Mouse (Mus musculus) erythroid progenitor cell, adult 5-6 weeks (primary cell): ENCODE measurements around the gene Atxn7l1. TPM values are rescaled to one million over a fixed set of nuclear protein-coding genes. Genes with fewer than 3 reads are reported as not detected.
A peak's percentile ranks its signal among the peaks of the same experiment; 100 is the strongest.

ENCODE experiments used
- ATAC-seq: replicated peaks from 2 replicates; pipeline ENCODE4 v1.8.0; 2016; ENCODE audit warnings: moderate number of reproducible peaks, mild to moderate bottlenecking, moderate TSS enrichment, inconsistent platforms; ENCODE audit not compliant: poor library complexity, low FRiP score, severe bottlenecking
- total RNA-seq, 2 experiments: library from RNA; stranded (forward) in 1 of 2; stranded (reverse) in 1 of 2; fragments of 150-400 nt in 1 of 2; fragments of 186-747, 209-891 nt in 1 of 2; gene quantifications; 2 replicates each; pipeline versions ENCODE4 v1.2.3 to v1.2.4; 2015 to 2017; ENCODE audit warnings: low replicate concordance in 2 of 2

The Atxn7l1 gene
- total RNA-seq, 2 experiments from 2014 or later: 76.5 to 127 TPM

DNA sequence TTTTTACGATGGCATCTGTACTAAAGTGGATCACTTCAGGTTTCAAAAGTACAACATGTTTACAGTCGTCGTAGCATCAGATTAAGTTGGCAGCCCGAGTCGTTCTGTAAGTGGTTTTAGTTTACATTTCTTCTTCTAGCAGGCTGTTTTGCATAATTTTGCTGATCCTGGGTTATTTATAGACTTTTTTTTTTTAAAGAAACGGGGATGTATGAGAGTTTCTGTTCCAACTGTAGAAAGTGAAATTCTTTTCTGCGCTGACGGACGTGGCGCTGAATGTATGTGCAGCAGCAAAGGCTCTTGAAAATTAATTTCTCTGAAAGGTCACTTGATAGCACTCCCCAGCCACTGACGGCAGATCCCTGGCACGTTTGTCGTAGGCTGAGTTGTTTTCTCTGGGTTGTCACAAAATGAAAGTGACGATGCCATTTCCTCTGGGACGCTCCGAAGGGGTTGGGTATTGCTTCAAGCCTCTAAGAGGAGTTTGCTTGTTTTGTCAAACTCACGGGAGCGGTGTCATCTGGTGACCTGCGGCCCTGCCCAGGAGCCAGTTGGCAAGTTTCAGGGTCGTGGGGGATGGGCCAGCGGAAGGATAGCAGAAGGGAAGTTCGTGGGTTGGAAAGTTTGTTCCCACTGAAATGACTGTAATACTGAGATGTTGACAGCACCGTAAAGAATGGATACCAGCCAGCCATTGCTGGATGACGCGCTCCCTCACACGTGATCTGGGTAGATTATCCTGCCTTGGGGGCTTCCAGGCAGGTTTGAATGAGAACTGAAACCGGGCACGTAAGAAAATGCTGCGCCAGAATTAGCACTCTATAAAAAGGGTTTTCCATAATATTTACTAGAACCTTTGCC lies 155.3 kb downstream of the Atxn7l1 start:
- peak; percentile 75 for ATAC-seq

DNA sequence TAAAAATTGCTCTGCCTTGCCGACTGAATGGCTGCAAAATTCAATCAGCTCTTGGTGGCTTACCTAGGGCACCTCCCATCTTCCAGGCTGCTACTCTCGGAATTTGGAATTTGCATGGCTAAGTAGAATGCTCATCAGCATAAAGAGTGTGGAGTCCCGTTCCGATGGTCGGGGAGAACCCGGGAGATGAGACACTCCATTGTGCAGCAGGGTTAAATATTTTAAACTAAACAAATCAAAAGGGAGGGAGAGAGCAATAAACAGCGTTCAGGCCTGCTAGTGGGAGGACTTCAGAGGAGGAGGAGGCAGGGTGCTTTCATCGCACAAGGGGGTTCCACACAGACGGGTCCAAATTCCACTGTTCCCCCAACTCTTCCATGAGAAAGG lies 155.9 kb downstream of the Atxn7l1 start:
- ATAC-seq: 0 out of 2 replicates have a peak, but pooled peaks have one; percentile 21

DNA sequence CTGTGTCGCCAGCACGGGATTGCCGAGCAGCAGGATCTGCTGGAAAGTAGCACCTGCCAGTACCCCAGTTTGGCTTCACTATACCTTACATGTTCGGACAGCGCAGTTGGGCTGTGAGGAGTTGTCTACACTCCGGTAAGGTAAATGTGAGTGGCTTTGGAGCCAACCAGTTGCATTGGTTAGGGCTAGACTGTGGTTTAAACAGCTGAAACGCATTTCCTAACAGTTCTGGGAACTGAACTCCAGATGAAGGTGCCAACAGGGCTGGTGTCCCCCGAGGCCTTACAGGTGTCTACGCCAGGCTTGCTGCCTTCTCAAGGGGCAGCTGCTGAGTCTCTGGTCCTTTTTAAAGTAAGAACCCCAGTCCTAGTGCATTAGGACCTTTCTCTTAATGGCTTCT lies 157.6 kb downstream of the Atxn7l1 start:
- ATAC-seq: no peak

DNA sequence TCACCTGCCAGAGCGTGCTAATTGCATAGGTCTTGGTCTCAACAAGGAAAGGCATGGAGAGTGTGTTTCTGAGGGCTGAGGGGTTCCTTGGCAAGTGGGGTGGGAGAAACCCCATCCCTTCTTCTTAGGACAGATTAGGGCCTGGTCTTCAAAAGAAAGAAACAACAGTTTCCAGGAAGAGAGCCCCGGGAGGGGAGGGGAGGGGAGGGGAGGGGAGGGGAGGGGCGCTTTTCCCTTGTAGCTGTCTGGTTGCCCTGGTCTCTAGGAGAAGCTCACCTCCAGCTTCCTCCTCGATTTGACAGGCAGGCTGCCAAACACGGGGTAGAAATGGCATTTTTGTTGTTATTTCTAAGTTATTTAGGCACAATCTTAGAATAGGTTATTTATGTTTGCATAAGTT lies 159.0 kb downstream of the Atxn7l1 start:
- no peak for ATAC-seq

DNA sequence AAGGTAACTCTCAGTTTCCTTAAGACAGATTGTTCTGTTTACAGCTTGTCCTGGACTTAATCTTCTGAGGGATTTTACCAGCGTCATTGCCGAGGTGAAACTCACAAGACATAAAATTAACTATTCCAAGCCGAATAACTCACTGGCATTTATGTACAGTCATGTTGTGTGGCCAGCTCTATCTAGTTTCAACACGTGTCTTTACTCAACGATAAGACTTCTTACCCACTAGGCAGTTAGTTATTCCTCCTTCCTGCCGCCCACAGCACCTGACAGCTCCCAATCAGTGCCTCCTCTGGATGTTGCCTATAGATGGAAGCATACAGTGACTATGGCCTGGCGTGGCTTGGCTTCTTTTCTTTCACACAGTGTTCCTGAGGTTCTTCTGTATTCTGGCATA lies 161.2 kb downstream of the Atxn7l1 start:
- peak; percentile 68 for ATAC-seq

DNA sequence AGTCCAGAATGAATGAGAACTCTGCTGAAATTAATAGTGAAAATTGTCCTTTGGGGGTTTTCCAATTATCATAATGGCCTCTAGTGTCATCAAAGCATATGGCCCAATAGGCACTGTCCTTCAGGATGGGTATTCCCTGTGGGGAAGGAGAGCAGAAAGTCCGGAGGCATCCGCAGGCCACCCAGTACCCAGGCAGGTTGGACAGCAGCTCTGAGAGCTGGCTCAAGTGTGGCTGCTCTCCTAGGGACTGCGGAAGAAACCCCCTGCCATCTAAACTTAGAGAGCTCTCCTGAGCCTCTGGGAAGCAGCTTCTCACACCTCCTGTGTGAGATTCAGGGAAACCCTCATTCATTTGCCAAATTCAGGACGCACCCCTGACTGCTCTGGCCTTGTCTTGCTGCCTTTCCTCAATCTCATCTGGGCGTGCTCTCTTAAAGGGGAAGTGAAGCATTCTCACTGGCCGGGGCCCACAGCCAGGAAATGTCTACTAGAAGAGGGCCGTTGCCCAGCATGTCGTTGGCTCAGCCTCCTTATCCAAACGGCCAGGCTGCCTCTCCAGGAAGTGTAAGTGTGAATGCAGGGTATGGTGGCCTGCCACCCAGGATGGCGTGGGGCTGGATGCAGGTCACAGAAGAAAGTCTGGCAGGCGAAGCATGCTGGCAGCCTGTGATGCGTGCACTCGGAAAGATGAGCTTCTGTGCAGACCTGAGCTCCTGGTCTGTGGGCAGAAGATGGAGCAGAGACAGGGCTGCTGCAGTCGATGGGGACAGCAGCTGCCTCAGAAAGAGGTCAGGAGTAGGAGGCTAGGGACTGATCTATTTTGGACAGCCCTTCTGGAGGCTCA lies 166.6 kb downstream of the Atxn7l1 start:
- ATAC-seq: peak; percentile 66

DNA sequence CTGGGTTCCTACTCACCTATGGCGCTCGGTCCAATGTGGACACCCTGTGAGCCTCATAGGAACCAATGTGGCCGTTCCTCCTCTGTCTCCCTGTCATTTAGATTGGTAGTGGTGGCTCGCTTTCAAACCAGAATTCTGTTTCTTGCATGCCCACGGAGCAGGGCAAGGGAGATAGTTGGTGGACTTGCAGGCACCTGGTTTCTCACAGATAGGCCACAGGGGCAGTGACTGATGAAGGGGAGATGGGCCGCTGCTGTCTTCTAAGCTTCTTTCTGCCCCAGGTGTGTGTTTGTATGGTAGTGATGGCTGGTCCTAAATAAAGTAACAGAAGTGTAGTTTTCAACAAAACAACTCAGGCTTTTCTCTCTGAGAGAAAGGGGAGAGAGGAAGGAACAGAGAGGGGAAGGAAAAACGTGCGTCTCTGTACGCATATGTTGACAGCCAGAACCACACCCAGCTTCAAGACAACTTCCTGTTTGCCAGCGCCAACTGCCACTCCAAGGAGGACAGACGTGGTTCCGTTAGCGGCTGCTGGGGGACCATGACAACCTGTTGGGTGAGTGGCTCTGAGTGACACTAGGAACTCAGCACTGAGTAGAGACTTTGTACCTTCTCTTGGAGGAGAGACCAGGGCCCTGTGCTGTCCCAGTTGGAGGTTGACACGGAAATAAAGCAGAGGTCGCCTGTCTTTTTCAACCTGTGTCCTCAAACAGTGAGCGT lies 167.6 kb downstream of the Atxn7l1 start:
- ATAC-seq: peak; percentile 71

DNA sequence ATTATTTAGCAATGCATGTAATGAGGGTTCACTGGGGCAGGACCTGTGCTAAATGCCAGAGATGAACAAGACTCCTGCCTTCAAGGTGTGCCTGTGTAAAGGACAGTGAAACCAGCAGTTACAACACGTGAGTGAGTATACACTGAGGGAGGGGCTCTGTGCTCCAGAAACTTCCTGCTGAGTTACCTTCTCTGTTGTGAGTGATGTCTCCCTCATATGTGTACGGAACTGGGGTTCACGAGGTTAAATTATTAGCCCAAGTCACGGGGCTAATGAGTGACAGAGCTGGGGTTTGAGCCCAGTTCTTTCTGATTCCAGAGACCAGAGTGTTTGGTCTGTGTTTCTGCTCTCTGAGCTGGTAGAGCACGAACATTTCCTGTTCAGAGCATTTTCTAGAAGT lies 168.3 kb downstream of the Atxn7l1 start:
- ATAC-seq: no peak

DNA sequence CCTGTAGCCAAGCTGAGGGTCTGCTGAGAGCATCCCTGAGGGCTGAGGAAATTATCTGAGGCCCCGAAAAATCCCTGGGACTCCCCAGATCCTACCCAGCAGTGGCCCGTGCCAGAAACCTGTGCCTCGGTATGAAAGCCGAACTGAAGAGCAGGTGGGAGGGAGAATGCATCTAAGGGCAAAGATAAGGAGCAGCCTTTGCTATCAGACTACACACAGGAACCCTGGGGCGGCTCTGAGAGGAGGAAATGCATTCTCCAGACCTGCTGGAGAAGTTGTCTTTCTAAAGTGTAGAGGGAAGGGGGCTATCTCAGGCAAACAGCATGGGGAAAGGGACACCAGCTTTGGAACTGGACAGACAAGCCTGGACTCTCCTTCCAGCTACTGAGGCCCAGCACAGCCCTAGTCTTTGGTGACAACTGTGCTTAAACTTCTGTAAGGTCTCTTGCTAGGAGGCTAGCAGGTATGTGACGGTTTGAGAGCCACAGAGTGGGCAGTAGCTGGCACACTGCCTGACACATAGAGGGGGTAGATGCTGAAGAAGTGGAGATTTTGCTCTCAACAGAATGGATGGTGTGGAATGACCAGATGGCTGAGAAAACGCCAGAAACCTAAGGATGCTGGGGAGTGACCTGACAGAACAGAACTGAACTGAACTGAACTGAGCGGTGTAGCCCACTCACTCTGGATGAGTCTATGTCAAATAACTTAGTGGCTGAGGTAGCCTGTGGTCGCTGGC lies 170.5 kb downstream of the Atxn7l1 start:
- ATAC-seq: peak; percentile 80

DNA sequence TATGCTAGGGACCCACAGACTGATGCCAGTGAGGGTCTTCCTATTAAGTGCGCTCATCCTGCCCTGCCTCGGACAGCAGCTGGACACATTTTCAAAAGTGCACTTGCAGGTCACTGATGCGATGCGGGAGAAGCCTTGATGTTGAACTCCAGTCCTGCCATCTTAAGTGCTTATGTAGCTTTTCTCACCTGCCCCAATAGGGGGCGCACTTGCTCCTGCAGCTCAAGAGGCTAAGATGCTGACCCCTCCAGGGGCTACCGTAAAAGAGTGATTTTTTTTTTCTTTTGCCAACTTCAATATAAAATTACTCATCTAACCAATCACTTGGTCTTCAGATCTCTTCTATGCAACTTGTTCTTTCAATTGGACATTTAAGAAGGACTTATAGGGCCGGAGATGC lies 175.1 kb downstream of the Atxn7l1 start:
- ATAC-seq: no peak

DNA sequence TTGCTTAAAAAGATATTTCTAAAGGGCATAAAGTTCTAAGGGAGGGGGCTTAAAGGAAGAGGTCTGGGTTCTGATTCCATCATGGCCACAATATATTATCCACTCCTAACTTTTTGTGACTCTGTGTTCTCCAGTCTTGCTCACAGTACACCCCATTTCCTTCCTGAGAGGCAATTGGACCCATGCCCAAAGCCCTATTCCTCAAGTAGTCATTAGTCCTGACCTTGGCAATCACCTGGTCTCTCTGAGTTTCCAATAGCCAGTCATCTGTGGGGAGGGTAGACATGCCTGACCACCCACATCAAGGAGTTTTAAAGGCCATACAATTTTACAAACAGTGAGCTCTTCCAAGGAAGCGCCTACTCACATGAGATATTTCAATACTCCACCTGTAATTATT lies 176.3 kb downstream of the Atxn7l1 start:
- no peak for ATAC-seq

DNA sequence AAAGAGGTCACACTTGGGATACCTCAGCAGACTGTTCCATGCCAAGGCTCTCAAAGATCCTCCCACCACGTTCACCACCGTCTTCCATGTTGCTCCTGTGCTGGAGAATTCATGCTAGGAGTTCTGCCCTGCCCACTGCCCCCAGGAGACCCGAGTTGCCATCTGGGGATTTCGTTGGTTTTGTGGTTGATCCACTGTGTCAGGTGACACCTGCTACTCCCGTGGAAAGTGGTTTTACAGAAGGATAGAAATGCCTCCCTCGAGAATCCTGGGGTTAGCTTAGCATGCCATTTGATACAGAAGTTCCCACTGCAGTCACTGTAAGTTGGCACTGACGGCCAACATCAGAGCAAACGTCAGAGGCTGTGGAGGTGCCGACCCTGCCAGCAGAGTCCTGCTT lies 177.9 kb downstream of the Atxn7l1 start:
- ATAC-seq: no peak

DNA sequence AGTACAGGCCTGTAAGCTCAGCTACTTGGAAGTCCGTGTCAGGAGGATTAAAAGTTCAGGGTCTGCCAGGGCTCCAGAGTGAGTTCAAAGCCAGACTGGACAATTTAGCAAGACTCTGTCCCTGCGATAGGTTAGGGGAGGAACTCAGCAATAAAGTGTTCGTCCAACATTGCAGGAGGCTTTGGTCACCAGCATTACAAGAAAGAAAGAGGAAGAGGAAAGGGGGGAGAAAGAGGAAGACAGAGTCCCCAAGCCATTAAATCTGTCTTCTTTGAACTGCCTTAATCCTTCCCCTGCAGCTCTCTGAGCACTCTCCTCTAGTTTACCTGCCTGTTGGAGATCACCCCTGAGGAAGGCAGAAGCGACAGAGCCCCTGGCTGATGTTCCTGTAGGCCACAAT lies 184.6 kb downstream of the Atxn7l1 start:
- no peak for ATAC-seq

DNA sequence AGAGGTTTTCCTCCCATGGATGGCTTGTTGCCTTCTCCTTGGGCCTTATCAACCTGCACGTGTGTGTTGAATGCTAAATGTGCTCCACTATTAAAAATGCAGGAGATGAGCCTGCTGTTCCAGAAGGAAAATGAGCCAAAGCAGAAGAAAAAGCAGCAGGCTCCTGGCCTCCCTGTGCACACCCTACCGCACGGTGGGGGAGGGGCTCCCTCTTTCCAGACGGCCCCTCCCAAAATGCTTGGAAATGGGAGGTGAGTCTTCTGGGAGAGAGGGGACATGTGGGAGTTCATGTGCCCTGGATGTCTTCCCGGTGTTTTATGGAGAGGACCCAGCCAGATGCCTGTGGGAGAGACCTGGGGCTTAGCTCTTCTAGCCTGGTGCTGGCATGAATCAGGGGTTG lies 185.3 kb downstream of the Atxn7l1 start:
- no peak for ATAC-seq

DNA sequence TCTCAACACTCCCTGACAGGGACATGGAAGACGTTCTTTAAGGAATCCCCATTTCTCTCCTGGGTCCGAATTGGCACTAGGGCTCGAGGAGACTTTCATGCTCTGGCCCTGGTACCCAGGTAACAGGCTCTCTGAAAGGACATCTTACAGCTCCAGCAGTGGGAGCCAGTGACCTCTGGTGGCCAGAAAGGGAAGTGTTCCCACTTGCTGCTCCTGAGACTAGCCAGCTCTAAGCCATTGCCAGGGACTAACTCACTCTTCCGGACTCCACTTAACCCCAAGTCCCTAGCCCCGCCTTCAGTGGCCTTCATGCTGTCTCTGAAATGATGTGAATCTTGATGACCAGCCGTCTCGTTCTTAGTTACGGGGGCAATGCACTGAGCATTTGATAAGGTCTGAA lies 186.4 kb downstream of the Atxn7l1 start:
- peak; percentile 77 for ATAC-seq

DNA sequence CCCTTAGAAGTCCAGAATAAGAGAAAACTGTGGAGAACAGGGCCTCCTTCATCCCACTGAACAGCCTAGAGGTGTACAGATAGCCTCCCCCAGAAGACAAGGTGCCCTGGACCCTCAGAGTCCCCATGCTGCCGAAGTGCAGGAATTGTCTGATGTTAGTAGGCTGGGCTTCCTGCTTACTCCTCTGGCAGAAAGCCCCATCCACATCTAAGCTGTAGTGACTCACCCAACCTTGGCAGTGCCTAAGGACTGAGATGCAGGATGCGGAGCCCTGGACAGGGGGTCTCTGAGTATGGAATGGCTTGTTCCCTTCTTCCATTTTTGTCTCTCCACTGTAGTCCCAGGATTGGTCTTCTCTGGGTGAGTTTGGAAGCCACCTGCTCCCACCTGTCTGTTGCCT lies 187.0 kb downstream of the Atxn7l1 start:
- ATAC-seq: no peak; the same call in 1 of the 2 replicates

DNA sequence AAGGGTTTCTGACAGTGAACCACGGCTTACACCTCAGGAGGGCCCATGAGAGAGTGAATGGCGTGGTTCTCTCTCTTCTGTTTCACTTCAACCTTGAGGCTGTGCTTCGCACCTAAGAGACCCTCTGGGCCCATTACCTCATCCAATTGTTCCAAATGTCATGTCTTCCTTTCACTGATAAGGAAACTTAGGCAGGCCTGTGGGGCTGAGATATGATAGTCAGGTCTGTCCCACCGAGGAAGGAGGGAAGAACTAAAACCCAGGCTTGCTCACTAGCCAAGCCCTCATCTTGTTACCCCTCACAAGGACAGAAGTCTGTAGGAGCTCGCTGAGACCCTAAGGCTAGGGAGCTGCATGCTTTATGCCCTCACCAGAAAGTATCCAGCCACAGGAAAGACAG lies 187.5 kb downstream of the Atxn7l1 start:
- no peak; the same call in none of the 2 replicates for ATAC-seq

DNA sequence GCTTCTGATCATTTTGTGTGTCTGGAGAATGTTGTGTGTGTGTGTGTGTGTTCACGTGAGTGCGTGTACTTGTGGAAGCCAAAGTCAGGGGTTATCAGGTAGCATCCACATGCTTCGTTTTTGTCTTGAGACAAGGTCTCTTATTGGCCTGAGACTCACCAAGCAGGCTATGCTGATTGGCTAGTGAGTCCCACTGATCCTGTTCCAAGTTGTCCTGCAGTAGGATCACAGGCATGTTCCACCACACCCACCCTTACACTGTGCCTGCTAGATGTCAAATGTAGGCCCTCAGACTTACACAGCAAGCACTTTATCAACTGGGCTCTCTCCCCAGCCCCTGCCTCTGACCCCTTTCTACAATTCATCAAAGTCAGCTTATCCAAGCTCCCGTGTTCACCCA lies 187.9 kb downstream of the Atxn7l1 start:
- peak; percentile 67 for ATAC-seq

DNA sequence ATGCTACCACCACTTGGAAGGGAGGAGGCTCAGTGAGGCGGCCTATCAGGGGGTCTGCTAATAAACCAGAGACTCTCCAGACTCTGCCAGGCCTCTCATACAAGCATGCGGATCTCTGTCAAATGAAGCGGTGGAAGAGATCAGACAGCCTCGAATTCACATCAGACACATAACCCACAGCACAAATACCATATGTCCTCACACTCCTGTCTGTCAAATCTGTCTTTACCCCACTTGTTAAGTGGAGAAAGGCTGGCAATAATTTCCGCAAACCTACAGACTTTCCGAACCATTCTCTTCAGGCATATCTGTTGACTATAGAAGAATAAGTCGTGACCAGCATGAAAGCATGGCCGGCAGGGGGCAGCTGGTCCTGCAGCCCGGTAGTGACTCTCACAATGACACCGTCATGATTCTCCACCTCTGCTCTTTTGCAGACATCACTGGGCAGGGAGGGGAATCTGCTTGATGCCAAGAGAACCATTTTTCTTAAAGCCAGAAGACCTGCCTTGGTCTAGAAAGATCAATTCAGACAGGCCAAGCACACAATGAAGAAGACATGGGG lies 189.2 kb downstream of the Atxn7l1 start:
- ATAC-seq: no peak
